Mouse (Mus musculus) mouse embryonic stem cell (cell line): Measurements from ENCODE around the gene Krt35.

Experiments
- in situ Hi-C, 2 experiments: fragments of 300-500 bp; cut with MboI; formaldehyde crosslinking; loops; 1 replicate in 1 of 2; 3 replicates in 1 of 2; pipeline ENCODE4 v1.14.3; 2019 to 2020; ENCODE audit warnings: low sequenced_read_pairs in 2 of 2, low pct_unique_long_range_greater_than_20kb in 1 of 2, mixed read lengths in 1 of 2; ENCODE audit not compliant: unreplicated experiment in 1 of 2

Gene Krt35

DNA sequence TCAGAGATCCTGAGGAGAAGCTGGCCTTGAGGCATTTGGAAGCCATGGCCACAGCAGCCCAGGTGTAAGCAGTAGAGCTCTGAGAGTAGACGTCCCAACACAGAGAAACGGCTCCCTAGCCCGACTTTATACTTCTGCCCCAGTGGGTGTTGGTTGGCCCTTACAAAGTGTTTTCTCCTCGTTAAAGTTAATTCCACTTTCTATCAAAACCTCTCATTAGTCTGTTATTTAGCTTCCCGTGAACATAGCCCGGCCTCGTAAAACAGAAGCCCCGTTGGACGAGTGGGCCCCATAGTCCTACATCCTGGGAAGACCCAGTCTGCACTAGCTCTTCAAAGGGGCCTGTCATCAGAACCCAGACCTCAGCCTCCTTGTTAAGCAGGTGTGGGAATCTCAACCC, at the start of gene Krt35:
Krt35 (minus strand) TSS at position 101 of the 400 bp plus-strand sequence.
- in situ Hi-C loops: no loop called here

DNA sequence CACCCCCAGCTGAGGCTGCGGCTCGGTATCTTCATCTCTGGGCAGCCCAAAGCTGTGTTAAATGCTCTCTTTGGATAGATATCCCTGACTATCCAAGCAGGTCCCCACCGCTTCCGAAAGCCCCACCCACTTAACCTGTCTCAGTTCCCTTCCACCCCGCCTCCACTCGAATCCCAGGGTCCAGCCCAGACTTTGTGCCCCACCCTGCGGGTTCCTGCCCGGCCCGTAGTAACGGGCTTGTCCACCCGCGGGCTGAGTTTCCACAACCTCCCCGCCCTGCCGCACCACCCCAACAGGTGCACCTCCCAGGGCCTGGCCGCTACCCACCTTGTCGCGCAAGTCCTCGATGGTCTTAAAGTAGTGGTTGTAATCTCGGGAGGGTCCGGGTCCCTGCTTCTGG, 49.1 kb upstream of the Krt35 start:
- in situ Hi-C loops: no loop called here

DNA sequence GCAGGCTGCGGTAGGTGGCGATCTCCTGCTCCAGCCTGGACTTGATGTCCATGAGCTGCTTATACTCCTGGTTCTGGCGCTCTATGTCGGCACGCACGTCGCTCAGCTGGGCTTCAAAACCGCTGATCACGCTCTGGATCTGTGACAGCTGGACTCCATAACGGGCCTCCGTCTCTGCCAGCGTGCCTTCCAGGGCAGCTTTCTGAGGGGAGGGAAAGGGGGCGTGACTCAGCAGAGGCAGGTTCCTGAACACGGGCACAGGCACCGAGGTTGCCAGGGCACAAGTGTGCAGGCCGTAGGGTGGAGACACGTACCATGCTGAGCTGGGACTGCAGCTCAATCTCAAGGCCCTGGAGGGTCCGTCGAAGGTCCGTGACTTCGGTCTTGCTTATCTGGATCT, 44.9 kb upstream of the Krt35 start:
- in situ Hi-C loops: no loop called here

DNA sequence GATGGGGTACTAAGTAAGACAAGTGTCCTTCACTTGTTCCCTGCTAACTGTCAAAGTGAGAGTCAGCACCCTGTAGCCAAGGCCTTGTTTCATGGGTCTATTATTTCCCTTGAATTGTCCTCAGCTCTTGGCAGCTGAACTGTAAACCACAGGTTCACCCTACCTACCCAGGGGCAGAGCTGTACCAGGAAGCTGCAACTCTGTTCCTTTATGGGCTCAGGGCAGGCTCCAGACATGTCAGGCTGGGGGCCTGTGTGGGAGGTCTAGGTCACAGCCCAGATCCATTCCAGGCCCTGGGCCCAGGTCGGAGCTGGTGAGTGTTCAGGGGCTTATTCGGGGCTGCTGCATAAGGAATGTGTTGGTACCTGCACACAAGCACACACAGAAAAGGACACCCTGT, 43.4 kb upstream of the Krt35 start:
- in situ Hi-C loops: no loop called here

- in situ Hi-C loops: no loop called here
Observed at GRCm38 (mm10) chr11:100138809-100139208, 42.8 kb upstream of the Krt35 start.

DNA sequence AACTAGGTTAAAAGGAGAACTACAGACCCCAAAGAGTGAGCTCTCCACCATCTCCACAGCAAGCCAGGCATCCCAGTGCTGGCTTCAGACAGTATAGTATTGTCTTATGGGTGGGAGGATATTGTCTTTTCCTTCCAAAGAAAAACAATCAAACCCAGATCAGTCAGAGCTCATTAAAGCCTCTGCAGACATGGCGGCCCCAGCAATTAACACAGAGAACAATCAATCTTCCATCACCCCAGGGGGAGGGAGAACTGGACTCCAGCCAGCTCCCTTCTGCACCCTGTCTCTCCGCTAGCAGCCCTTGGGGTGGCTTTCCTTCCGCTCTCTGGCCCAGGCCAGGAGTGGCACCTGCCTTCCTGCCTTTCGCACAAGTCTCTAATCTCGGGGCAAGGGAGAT, 41.7 kb upstream of the Krt35 start:
- in situ Hi-C loops: no loop called here

DNA sequence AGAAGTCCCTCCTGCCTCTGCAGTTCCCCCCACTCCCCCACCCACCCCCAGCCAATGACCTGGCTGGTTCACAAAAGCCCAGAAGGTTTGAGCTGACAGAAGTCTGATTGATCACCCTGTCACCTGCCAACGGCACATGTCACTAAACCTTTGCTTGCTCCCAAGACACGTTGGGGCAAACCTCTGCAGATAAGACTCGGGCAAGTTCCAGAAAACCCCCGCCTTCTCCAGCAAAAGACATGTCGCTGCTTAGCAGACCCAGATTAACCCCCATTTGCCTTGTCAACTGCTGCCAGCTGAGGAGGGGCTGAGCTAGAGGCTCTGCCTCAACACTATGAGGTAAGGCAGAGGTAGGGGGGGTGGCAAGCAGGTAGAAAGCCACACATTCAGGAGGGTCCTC, 40.5 kb upstream of the Krt35 start:
- in situ Hi-C loops: no loop called here

GRCm38 (mm10) chr11:100135731-100136130, 39.7 kb upstream of the Krt35 start, which contains the start of gene Krt15:
TSS of gene Krt15 (minus strand) at chr11:100135928.
- in situ Hi-C loops: no loop called here

- in situ Hi-C loops: no loop called here
Observed at GRCm38 (mm10) chr11:100124901-100125300, 28.9 kb upstream of the Krt35 start.

DNA sequence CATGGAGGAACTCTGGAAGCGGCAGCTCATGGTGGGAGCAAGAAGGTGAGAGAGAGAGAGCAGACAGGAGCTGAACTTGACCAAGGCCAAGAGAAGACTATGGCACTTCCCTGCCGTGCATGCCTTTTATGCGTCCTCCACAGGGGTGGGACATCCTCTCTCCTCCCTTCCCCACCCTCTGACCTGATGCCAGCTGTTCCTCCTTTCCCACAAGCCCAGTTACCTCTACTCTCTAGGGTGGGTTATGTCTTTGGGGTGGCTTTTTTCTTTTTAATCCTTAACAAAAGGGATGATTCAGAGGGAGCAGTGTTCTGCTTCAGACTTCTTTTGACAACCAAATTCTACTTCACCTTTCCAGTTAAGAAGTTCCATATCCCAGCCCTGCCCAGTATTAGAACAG, 25.4 kb upstream of the Krt35 start, which contains the start of gene Krt13:
Krt13 (minus strand) TSS at position 101 of the 400 bp plus-strand sequence.
- in situ Hi-C loops: no loop called here

- in situ Hi-C loops: no loop called here
Observed at GRCm38 (mm10) chr11:100120331-100120730, 24.3 kb upstream of the Krt35 start.

DNA sequence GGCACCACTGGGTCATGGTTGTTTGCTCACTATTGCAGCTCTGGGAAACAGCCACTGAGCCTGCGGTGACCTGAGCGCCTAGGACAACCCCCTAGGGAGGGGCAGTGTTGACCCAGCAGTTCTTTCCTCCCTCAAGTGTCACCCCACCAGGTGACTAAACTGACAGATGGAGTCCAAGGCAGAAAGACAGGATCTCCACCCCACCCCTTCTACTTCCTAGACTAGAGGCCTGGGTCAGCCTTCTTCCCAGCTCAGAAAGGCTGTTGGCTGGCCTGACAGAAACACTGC, 17.6 kb upstream of the Krt35 start:
- in situ Hi-C loops: no loop called here

- in situ Hi-C loops: no loop called here
Observed at GRCm38 (mm10) chr11:100112935-100113741, 17.1 kb upstream of the Krt35 start.

- in situ Hi-C loops: no loop called here
Observed at GRCm38 (mm10) chr11:100105576-100106122, 9.6 kb upstream of the Krt35 start, which contains the start of gene Krt36. TSS of gene Krt36 (minus strand) at chr11:100105626.

DNA sequence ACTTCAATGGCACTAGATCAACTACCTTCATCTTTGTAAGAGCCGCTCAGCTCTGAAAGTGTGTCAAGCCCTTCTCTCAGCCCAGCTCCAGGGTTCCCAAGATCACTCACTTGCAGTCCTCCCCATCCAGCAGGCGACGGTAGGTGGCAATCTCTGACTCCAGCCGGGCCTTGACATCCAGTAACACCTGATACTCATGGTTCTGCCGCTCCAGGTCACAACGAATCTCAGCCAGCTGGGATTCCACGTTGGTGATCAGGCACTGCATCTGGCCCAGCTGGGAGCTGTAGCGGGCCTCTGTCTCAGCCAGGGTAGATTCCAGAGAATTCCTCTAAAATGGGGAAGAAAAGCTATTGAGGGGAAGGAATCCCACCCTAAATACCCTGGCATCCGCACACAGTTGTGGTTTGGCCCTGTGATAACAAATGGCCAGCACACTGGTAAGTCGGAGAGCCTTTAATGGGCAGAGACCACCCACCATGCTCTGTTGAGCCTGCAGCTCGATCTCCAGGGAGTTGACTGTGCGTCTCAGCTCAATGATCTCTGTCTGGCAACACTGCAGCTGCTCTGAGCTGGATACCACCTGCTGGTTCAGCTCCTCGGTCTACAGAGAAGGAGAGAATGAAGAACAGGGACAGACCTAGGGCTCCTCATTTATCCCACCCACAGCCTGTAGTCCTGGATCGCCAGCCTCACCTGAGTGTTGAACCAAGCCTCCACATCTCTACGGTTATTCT, 6.8 kb upstream of the Krt35 start:
- in situ Hi-C loops: no loop called here

DNA sequence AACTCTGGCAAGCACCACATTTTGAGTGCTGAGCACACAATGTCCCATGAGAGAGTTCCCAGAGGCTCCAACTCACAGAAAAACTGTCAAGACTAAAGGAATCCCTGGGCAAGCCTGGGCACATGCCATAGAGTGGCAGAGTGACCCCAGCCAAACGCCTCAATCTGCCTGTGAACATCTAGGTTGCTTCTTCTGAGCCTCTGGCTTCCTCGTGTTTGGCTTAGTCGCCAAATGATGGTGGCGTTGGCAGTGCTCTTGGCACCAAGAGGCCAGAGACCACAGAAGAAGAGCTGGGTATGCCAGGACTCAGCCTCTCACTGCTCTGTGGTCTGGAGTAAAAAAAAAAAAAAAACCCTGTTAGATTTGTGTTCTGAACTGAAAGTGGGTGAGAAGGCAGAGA, 4.3 kb upstream of the Krt35 start:
- in situ Hi-C loops: no loop called here

DNA sequence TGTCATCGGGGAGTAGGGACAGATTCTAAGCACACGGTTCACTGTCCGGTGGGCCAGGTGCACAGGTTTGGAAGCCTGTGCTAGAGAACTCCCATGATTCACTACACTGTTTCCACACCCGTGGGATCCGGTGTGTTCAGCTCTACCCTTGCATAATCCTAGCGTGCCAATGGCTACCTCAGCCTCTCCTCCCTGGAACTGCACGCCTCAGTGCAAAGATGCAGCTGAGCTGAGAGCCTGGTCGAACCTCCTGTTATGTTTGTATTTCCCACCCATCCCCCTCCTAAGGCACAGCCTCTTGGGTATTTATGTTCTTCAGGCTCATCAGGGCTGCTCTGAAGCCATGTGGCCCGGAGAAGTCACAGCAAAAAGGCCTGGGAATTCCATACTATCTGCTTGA, 1.8 kb upstream of the Krt35 start:
- in situ Hi-C loops: no loop called here

- in situ Hi-C loops: no loop called here
Observed at GRCm38 (mm10) chr11:100088378-100089025, 7.5 kb downstream of the Krt35 start.

DNA sequence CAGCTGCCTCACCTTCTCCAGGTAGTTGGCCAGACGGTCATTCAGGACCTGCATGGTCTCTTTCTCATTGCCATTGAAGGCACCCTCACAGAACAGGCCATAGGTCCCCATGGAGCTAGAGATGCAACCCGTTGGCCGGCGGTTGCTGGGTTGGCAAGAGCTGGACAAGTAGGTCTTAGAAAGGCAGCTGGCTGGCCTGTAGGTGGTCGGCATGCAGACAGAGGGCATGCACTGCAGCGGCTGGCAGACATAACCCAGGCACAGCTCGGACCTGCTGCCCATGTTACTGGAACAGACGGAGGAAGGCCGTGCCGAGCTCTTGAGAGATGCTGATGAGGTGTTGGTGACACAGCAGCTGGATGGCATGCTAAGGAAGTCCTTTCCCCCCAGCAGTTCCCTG, 8.2 kb downstream of the Krt35 start, which contains the start of gene Krt32:
Krt32 (minus strand) TSS at position 366 of the 400 bp plus-strand sequence.
- in situ Hi-C loops: no loop called here
